Mouse (Mus musculus) fat pad, adult 2 months (tissue): ENCODE data around the gene Bmt2.

Experiments
- DNase-seq: peaks from one replicate; pipeline ENCODE4 v3.0.0-alpha.2; 2011; ENCODE audit warnings: low read depth, low spot score; ENCODE audit errors: extremely low read depth

The Bmt2 gene

GRCm38 (mm10) chr6:13677818-13678282 lies at the start of gene Bmt2:
TSS of gene Bmt2 (minus strand) at chr6:13677966.
- DNase-seq: peak; percentile 78

GRCm38 (mm10) chr6:13722166-13722565 lies 44.4 kb upstream of the Bmt2 start:
- DNase-seq: no peak

GRCm38 (mm10) chr6:13714867-13715266 lies 37.1 kb upstream of the Bmt2 start:
- no peak for DNase-seq

- no peak for DNase-seq
These were observed 19.1 kb upstream of the Bmt2 start for GRCm38 (mm10) chr6:13696882-13697281.

- DNase-seq: no peak
These were observed 17.5 kb upstream of the Bmt2 start for GRCm38 (mm10) chr6:13695103-13695845.

GRCm38 (mm10) chr6:13691657-13692294 lies 14.0 kb upstream of the Bmt2 start:
- no peak for DNase-seq

- no peak for DNase-seq
These were observed 12.6 kb upstream of the Bmt2 start for GRCm38 (mm10) chr6:13690398-13690797.

- DNase-seq: no peak
These were observed 6.3 kb upstream of the Bmt2 start for GRCm38 (mm10) chr6:13683929-13684595.

GRCm38 (mm10) chr6:13678349-13678748 lies 583 bp upstream of the Bmt2 start:
- DNase-seq: no peak

- no peak for DNase-seq
These were observed 515 bp downstream of the Bmt2 start for GRCm38 (mm10) chr6:13677141-13677761.

GRCm38 (mm10) chr6:13676196-13676595 lies 1.6 kb downstream of the Bmt2 start:
- no peak for DNase-seq

- no peak for DNase-seq
These were observed 3.0 kb downstream of the Bmt2 start for GRCm38 (mm10) chr6:13674600-13675305.

- DNase-seq: no peak
These were observed 12.1 kb downstream of the Bmt2 start for GRCm38 (mm10) chr6:13665646-13666045.

GRCm38 (mm10) chr6:13658016-13658415 lies 19.8 kb downstream of the Bmt2 start:
- DNase-seq: no peak

GRCm38 (mm10) chr6:13654081-13654480 lies 23.7 kb downstream of the Bmt2 start:
- DNase-seq: no peak

- DNase-seq: no peak
These were observed 25.5 kb downstream of the Bmt2 start for GRCm38 (mm10) chr6:13652284-13652683.

GRCm38 (mm10) chr6:13650854-13651253 lies 26.9 kb downstream of the Bmt2 start:
- DNase-seq: no peak

- no peak for DNase-seq
These were observed 29.5 kb downstream of the Bmt2 start for GRCm38 (mm10) chr6:13648305-13648704.

- DNase-seq: no peak
These were observed 41.2 kb downstream of the Bmt2 start for GRCm38 (mm10) chr6:13636582-13636989.

- no peak for DNase-seq
These were observed 45.2 kb downstream of the Bmt2 start for GRCm38 (mm10) chr6:13632571-13632970.

GRCm38 (mm10) chr6:13630607-13631006 lies 47.2 kb downstream of the Bmt2 start:
- no peak for DNase-seq
